In the genomic region with DNA sequence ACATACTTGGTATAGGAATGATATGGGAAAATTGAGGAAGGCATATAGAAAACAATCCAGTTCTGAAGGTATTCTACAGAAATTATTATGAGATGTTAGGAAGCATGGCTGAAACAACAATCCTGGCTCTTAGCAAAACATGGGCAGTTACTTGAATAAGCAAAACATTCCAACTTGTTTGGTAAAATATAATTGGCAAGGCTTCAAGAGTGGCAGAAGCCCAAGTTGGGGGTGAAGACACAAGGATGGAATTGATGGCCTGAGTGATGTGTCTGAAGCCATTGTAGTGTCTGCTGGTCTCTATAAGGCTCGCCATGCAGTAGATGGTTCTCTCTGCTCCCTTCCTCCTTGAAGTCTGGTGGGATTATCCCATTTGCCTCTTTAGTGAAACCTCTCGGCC, we compare ENCODE assay signal across 14 mouse cellular contexts. TPM values are rescaled to one million over a fixed set of nuclear protein-coding genes. Genes with fewer than 3 reads are reported as not detected.
"Had no signal": no experiment of that assay in that cellular context is flagged by ENCODE, and none has a peak within 500 bp of the region (broad histone marks: within the 10 kb centered on the region; RNA-seq: fewer than 3 reads in every experiment).

No protein-coding gene starts in this region.

- H3K4me1 ChIP-seq: megakaryocyte, embryonic 14.5 days; midbrain, embryonic 15.5 days; neural tube, embryonic 12.5 days had no signal

- H3K36me3 ChIP-seq: lung, embryonic 15.5 days; midbrain, embryonic 13.5 days; midbrain, embryonic 15.5 days; neural tube, embryonic 12.5 days; stomach, embryonic 15.5 days had no signal

- DNase-seq: lung, adult 2 months; thymus, postnatal 14 days; thymus, postnatal 36 days had no signal

- H3K27me3 ChIP-seq: lung, embryonic 15.5 days; megakaryocyte, embryonic 14.5 days; midbrain, embryonic 13.5 days; midbrain, embryonic 15.5 days; neural tube, embryonic 12.5 days; stomach, embryonic 15.5 days had no signal

- H3K27ac ChIP-seq: lung, embryonic 15.5 days; macrophage; midbrain, embryonic 13.5 days; midbrain, embryonic 15.5 days; neural tube, embryonic 12.5 days; stomach, embryonic 15.5 days; stomach, postnatal 0 days had no signal

- H3K4me3 ChIP-seq: lung, embryonic 15.5 days; megakaryocyte, embryonic 14.5 days; midbrain, embryonic 13.5 days; midbrain, embryonic 15.5 days; neural tube, embryonic 12.5 days; stomach, embryonic 15.5 days had no signal

RNA-seq across cellular contexts. Expression of a gene that starts 35.9 kb away (rescaled TPM):
- total RNA-seq: megakaryocyte progenitor cell, adult 5-6 weeks; monocyte, adult 5-6 weeks; neutrophil, adult 5-6 weeks had no signal
- polyA plus RNA-seq: macrophage had no signal
